In the genomic region with DNA sequence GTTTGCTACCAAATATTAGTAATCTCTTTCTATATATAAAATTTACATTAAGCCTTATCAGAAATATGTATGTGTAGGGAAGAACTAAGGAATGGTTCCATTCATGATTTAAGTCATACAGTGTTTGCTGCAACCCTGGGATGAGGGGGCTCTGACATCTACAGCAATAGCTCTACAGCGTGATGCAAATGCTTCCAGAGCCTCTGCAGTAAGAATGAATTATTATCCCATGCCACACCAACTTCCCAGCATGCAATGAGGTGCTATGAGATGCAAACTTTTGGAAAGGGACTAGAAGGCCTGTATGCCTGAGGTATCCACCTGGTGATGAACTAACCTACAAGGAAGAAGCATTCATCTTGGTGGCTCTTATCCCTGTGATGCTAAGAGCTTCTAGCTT, we compare ENCODE assay signal across 20 mouse cellular contexts.
"Had no signal": no experiment of that assay in that cellular context is flagged by ENCODE, and none has a peak within 500 bp of the region (broad histone marks: within the 10 kb centered on the region; RNA-seq: fewer than 3 reads in every experiment).

No protein-coding gene starts in this region.

- H3K27ac ChIP-seq: layer of hippocampus, adult 2 months; limb, embryonic 12.5 days; limb, embryonic 15.5 days; liver, embryonic 14.5 days; neural tube, embryonic 12.5 days had no signal

- H3K27me3 ChIP-seq: limb, embryonic 12.5 days; limb, embryonic 15.5 days; megakaryocyte, embryonic 14.5 days; neural tube, embryonic 12.5 days; neural tube, embryonic 15.5 days had no signal

- H3K4me3 ChIP-seq: layer of hippocampus, adult 2 months; limb, embryonic 12.5 days; limb, embryonic 15.5 days; megakaryocyte, embryonic 14.5 days; midbrain, embryonic 10.5 days; neural tube, embryonic 12.5 days; neural tube, embryonic 15.5 days had no signal

- H3K36me3 ChIP-seq: limb, embryonic 12.5 days; limb, embryonic 15.5 days; midbrain, embryonic 10.5 days; neural tube, embryonic 12.5 days; neural tube, embryonic 15.5 days had no signal

- DNase-seq: kidney, adult 18-20 months; kidney, postnatal 14 days; layer of hippocampus, adult 9-11 months; left cerebral cortex, postnatal 4 days; liver, postnatal 0 days; midbrain, embryonic 14.5 days; right cerebral cortex, adult 18-20 months; right cerebral cortex, postnatal 14 days; right cerebral cortex, postnatal 4 days; thymus, adult 18-20 months; thymus, postnatal 14 days; thymus, postnatal 4 days had no signal
